Mouse (Mus musculus): Measurements from ENCODE around the gene Adgrl3. TPM values are rescaled to one million over a fixed set of nuclear protein-coding genes. Genes with fewer than 3 reads are reported as not detected.

Gene Adgrl3
- polyA plus RNA-seq, 1 experiment from 2014 or later = 20.4 TPM

DNA sequence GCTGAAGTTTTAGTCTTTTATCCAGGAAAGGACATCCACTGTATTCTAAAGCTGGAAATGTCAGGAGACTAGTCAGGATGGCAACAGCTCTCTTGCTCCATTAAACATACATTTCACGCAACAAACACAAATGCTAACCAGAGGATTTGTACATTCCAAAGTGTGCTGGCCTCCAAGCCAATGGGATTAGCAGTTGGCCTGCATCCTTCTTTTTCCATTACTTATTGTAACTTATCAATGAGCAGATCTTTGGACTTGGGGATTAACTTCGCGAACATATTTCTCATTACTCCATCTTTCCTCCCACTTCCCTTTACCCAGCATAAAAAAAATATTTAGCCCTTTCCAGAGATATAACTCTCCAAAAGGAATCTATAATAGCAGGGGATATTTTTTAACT lies 732.5 kb downstream of the Adgrl3 start:
- Histone ChIP-seq H3K9me3 (replicated peaks) (no peaks in the 10 kb centered on the region), H3K27ac (no peak overlapping the region), H3K4me1 (no peaks in the 10 kb centered on the region), H3K4me2 (no peak overlapping the region), H3K9ac (no peak overlapping the region), H3K27me3 (no peaks in the 10 kb centered on the region), H3K36me3 (no peaks in the 10 kb centered on the region), H3K4me3 (replicated peaks) (no peak overlapping the region)
- no peak for ATAC-seq (replicated peaks; ENCODE audit: low FRiP score)
- 88% methylated on average over 3 of the region's 3 CpGs for WGBS

DNA sequence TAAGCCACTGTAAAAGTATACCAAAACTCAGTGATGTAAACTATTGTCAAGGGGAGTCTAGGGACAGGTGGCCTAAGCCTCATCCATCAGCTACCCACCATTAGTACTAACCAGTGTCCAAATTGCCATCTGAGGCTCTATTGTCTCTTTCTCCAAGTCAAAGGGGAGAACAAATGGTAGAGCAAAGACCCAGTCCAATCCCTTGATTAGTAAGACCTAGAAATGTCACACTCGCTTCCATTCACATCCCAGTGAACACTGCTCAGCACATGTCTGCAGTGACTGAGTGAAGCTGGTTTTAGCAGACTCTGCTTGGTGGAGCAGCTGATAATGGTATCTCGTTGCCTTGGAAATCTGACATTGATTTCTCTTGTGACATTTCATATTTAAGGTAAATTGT lies 735.8 kb downstream of the Adgrl3 start:
- Histone ChIP-seq H3K9me3 (replicated peaks) (no peaks in the 10 kb centered on the region), H3K36me3 (no peaks in the 10 kb centered on the region), H3K4me2 (no peak overlapping the region), H3K27ac (no peak overlapping the region), H3K27me3 (no peaks in the 10 kb centered on the region), H3K4me1 (no peaks in the 10 kb centered on the region), H3K9ac (no peak overlapping the region), H3K4me3 (replicated peaks) (no peak overlapping the region)
- ATAC-seq (replicated peaks; ENCODE audit: low FRiP score) = no peak
- WGBS = 78% methylated on average over 2 of the region's 2 CpGs

DNA sequence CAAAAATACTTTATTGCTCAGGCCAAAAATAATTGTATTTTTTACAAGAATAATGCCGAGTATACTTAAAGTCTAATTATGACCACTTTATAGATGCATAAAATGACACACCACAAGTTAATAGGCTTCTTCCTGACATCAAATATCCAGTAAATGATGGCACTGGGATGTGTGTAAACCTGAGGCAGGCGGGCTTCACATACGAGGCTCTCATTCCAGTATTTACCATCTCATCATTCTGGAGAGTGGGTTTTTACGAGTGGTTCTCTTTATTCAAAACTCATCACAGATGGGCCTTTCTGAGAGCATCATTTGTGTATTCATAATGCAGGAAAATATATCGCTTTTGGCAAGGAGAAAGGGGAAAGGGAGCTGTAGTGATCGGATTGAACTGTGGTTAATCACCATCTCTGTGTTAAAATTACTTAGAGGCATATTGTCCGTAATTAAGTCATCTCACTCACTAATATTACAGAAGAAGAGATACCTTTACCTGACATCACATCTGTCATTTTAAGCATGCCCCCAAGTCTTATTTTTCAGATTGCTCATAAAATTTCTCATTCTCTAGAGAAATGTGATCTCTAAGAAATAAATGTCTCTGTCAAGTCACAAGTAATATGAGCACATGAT lies 737.3 kb downstream of the Adgrl3 start:
- no peak overlapping the region for H3K4me3 ChIP-seq (replicated peaks)
- no peak overlapping the region for H3K27ac ChIP-seq
- no peaks in the 10 kb centered on the region for H3K4me1 ChIP-seq
- no peaks in the 10 kb centered on the region for H3K9me3 ChIP-seq (replicated peaks)
- H3K27me3 ChIP-seq = no peaks in the 10 kb centered on the region
- no peak overlapping the region for H3K9ac ChIP-seq
- WGBS = 76% methylated on average over 7 of the region's 7 CpGs
- no peak overlapping the region for H3K4me2 ChIP-seq
- H3K36me3 ChIP-seq = no peaks in the 10 kb centered on the region
- ATAC-seq (replicated peaks; ENCODE audit: low FRiP score) = no peak

DNA sequence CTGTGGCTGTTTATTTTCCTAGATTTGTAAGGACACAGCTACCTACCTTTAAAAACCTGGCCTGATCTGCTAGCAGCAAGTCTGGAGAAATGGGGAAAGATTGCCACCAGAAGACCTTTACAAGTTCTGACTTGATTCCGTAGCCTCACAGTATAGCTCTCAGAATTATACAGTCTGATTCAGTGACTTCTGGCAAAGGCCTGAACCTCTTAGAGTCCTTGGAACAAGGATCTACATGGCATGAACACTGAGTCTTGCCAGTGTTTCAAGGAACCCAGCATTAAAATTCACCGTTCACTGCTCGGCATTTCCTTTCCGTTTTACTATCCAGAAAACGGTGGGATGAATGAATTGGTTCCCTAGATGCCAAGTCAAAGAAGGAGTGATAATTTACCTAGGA lies 756.3 kb downstream of the Adgrl3 start:
- H3K9me3 ChIP-seq (replicated peaks) = no peaks in the 10 kb centered on the region
- 84% methylated on average over 5 of the region's 5 CpGs for WGBS
- no peak overlapping the region for H3K4me2 ChIP-seq
- no peak for ATAC-seq (replicated peaks; ENCODE audit: low FRiP score)
- no peaks in the 10 kb centered on the region for H3K27me3 ChIP-seq
- no peak overlapping the region for H3K9ac ChIP-seq
- H3K4me1 ChIP-seq = no peaks in the 10 kb centered on the region
- H3K27ac ChIP-seq = no peak overlapping the region
- no peaks in the 10 kb centered on the region for H3K36me3 ChIP-seq
- H3K4me3 ChIP-seq (replicated peaks) = no peak overlapping the region

DNA sequence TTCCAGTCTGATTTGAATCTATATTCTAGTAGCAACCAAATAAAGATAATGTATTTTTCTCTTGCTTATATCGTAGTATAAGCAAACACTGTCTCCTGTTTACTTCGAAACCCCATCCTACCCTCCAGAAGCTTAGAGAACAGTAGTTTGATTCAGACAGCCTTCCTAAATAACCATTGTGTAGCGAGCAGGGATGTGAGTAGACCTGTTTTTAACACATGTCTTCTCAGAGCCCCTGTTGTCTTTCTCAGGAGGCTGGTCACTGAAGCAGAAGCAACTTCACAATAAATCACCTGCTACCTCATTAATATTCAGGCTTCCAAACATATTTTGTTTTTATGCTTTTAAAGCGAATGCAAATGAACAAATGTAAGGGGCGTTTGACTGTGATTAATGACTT lies 756.8 kb downstream of the Adgrl3 start:
- no peak for ATAC-seq (replicated peaks; ENCODE audit: low FRiP score)
- no peaks in the 10 kb centered on the region for H3K4me1 ChIP-seq
- no peak overlapping the region for H3K4me2 ChIP-seq
- no peaks in the 10 kb centered on the region for H3K27me3 ChIP-seq
- H3K4me3 ChIP-seq (replicated peaks) = no peak overlapping the region
- no peaks in the 10 kb centered on the region for H3K9me3 ChIP-seq (replicated peaks)
- 69% methylated on average over 5 of the region's 5 CpGs for WGBS
- H3K9ac ChIP-seq = no peak overlapping the region
- no peaks in the 10 kb centered on the region for H3K36me3 ChIP-seq
- H3K27ac ChIP-seq = no peak overlapping the region

DNA sequence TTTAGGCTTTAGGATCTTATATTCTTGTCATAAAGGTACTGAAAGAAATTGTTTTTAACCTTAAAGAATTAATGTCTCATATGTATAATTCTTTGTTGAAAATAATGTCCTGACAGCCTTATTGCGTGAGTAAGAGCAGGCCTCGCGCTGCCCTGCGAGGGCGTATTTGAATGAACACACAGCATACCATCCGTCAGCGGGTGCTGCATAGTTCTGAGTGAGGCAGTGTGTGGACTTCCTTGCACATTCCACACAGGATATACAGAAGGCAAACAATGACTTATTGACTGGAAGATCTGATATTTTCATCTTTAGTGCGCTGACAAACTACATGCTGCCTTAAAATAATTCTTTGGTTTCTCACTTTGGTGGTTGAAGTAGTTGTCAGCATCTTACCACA lies 764.8 kb downstream of the Adgrl3 start:
- H3K4me1 ChIP-seq = no peaks in the 10 kb centered on the region
- no peak overlapping the region for H3K27ac ChIP-seq
- H3K4me2 ChIP-seq = no peak overlapping the region
- H3K36me3 ChIP-seq = no peaks in the 10 kb centered on the region
- ATAC-seq (replicated peaks; ENCODE audit: low FRiP score) = no peak
- no peak overlapping the region for H3K4me3 ChIP-seq (replicated peaks)
- no peaks in the 10 kb centered on the region for H3K9me3 ChIP-seq (replicated peaks)
- no peaks in the 10 kb centered on the region for H3K27me3 ChIP-seq
- no peak overlapping the region for H3K9ac ChIP-seq
- WGBS = 76% methylated on average over 8 of the region's 8 CpGs

DNA sequence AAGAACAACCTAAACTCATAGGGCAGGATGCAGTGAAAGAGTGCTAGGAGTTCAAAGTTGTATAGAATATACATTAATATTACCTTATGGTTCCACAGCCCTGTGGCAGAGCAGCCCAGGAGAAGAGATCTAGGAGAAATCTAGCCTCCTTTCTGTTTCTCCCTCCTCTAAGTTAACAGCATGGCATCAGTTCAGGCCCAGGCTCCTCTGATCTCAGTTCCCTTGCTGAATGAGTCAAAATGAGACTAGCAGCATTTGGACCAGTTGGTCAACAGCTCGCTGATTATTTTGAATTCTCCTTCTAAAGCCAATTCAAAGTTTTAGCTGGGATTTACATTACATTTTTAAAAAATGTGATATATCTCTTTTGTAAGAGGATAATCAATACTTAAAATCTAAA lies 770.8 kb downstream of the Adgrl3 start:
- 81% methylated on average over 1 of the region's 1 CpGs for WGBS
- Histone ChIP-seq H3K27ac (no peak overlapping the region), H3K4me1 (no peaks in the 10 kb centered on the region), H3K4me3 (replicated peaks) (no peak overlapping the region), H3K9me3 (replicated peaks) (no peaks in the 10 kb centered on the region; the same call in 1 of the 2 replicates), H3K36me3 (peaks cover 6% of the 10 kb centered on the region), H3K27me3 (no peaks in the 10 kb centered on the region), H3K9ac (no peak overlapping the region), H3K4me2 (no peak overlapping the region)
- no peak for ATAC-seq (replicated peaks; ENCODE audit: low FRiP score)

DNA sequence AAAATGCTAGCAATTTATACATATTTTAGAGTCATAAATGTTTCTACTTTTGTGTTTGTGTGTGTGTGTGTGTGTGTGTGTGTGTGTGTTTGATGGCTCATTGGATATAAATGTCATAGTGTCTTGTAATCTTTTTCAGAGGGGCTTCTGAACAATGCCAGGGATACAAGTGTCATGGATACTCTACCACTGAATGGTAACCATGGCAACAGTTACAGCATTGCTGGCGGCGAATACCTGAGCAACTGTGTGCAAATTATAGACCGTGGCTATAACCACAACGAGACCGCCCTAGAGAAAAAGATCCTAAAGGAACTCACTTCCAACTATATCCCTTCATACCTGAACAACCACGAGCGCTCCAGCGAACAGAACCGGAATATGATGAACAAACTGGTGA lies 774.2 kb downstream of the Adgrl3 start:
- H3K9me3 ChIP-seq (replicated peaks) = no peaks in the 10 kb centered on the region; the same call in 1 of the 2 replicates
- no peaks in the 10 kb centered on the region for H3K27me3 ChIP-seq
- WGBS = 90% methylated on average over 9 of the region's 9 CpGs
- no peak overlapping the region for H3K9ac ChIP-seq
- no peak overlapping the region for H3K4me3 ChIP-seq (replicated peaks)
- H3K4me2 ChIP-seq = no peak overlapping the region
- no peaks in the 10 kb centered on the region for H3K4me1 ChIP-seq
- no peak for ATAC-seq (replicated peaks; ENCODE audit: low FRiP score)
- no peak overlapping the region for H3K27ac ChIP-seq
- H3K36me3 ChIP-seq = peaks cover 6% of the 10 kb centered on the region

DNA sequence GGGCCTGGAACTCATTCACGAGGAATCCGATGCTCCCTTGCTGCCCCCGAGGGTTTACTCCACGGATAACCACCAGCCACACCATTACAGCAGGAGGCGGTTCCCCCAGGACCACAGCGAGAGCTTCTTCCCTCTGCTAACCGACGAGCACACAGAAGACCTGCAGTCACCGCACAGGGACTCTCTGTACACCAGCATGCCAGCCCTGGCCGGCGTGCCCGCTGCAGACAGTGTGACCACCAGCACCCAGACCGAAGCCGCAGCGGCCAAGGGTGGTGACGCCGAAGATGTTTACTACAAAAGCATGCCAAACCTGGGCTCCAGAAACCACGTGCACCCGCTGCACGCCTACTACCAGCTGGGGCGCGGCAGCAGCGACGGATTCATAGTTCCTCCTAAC lies 774.7 kb downstream of the Adgrl3 start:
- ATAC-seq (replicated peaks; ENCODE audit: low FRiP score) = no peak
- Histone ChIP-seq H3K36me3 (peaks cover 6% of the 10 kb centered on the region), H3K9ac (no peak overlapping the region), H3K4me3 (replicated peaks) (no peak overlapping the region), H3K27me3 (no peaks in the 10 kb centered on the region), H3K27ac (no peak overlapping the region), H3K4me1 (no peaks in the 10 kb centered on the region), H3K4me2 (no peak overlapping the region), H3K9me3 (replicated peaks) (no peaks in the 10 kb centered on the region; the same call in 1 of the 2 replicates)
- 89% methylated on average over 24 of the region's 24 CpGs for WGBS

DNA sequence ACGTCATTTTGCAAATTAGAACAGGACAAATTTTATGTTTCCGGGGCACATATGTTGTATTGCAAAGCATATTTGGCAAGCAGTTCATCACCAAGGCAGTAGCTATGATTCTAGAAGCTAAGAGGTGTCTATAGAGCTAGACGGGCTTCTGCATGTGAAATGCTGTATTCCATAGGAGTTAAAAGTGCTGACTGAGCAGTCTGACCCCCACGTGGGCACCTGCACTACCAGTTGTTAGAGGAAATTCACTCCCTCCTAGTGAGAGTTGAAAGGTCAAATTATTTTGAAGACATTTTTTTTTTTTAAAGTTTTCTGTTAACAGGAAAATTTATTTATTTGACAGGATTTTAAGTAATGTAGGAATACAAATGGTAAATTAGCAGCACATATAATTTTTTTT lies 776.2 kb downstream of the Adgrl3 start:
- Histone ChIP-seq H3K4me1 (no peaks in the 10 kb centered on the region), H3K27me3 (no peaks in the 10 kb centered on the region), H3K9ac (no peak overlapping the region), H3K36me3 (peaks cover 6% of the 10 kb centered on the region), H3K4me3 (replicated peaks) (no peak overlapping the region), H3K9me3 (replicated peaks) (no peaks in the 10 kb centered on the region; the same call in 1 of the 2 replicates), H3K27ac (no peak overlapping the region), H3K4me2 (no peak overlapping the region)
- no peak for ATAC-seq (replicated peaks; ENCODE audit: low FRiP score)
- WGBS = 78% methylated on average over 4 of the region's 4 CpGs

DNA sequence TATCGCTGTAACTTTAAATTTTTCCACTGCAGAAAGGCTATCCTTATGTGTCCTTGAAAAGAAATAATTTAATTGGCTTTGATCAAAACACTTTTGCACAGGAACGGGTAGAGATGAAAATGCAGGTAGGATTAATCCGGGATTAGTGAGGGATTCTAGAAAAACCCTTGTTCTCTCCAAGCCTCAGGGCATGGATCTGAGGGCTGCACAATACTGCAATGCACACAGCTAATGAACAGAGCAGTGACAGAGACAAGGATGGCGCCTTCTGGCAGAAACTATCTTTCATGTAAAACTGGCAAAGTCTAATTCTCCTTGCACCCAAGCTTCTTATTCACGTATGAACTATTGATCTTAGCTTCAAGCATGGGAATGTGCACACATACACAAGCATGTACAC lies 791.0 kb downstream of the Adgrl3 start:
- H3K36me3 ChIP-seq = no peaks in the 10 kb centered on the region

DNA sequence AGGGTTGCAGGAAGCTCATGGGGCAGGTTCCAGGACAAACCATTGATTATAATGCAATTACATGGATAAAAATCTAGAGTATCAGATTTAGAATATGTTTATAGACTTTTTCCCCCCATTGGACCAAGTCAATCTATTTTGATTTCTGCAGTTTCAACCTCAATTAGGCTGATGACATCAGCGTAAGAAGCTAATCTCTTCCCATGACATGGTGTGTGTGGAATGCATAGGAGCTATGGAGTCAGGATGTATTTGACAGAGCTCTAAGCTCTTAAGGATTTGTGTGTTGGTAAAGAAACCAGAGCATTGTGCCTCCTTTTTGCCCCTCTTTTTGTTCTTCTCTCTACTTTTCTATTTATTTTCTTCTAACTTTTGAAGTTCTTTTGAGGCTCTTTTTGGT lies 812.1 kb downstream of the Adgrl3 start:
- WGBS = 93% methylated on average over 1 of the region's 1 CpGs
- Histone ChIP-seq H3K4me1 (no peaks in the 10 kb centered on the region), H3K36me3 (no peaks in the 10 kb centered on the region), H3K9ac (no peak overlapping the region), H3K27me3 (no peaks in the 10 kb centered on the region), H3K4me3 (replicated peaks) (no peak overlapping the region), H3K27ac (no peak overlapping the region), H3K4me2 (no peak overlapping the region), H3K9me3 (replicated peaks) (no peaks in the 10 kb centered on the region)
- no peak for ATAC-seq (replicated peaks; ENCODE audit: low FRiP score)

More for the DNA sequence above, 791.0 kb downstream of the Adgrl3 start:
- no peak for ATAC-seq (replicated peaks; ENCODE audit: low FRiP score)
- H3K9ac ChIP-seq = no peak overlapping the region
- no peak overlapping the region for H3K27ac ChIP-seq
- no peak overlapping the region for H3K4me2 ChIP-seq
- H3K4me1 ChIP-seq = no peaks in the 10 kb centered on the region
- no peaks in the 10 kb centered on the region for H3K27me3 ChIP-seq
- H3K4me3 ChIP-seq (replicated peaks) = no peak overlapping the region
- no peaks in the 10 kb centered on the region for H3K9me3 ChIP-seq (replicated peaks)
- WGBS = 93% methylated on average over 5 of the region's 5 CpGs

DNA sequence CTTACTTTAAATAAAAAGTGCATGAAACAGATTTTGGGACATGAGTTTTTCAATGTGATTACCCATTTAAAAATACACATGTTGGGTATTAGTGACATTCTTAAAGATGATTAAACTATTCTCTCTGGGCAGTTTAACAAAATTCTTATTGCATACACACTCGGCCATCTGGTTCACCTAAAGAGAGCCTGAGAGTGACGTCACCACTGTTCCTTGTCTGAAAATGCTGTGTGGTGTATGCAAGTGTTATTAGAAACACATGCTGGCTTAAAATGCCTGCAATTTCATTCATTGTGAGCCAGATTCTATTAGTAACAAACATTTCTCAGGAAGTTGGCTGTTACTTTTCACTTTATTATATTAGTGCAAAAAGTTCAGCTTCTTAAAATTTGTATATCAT lies 812.7 kb downstream of the Adgrl3 start:
- WGBS = 87% methylated on average over 2 of the region's 2 CpGs
- H3K9ac ChIP-seq = no peak overlapping the region
- H3K4me1 ChIP-seq = no peaks in the 10 kb centered on the region
- H3K36me3 ChIP-seq = no peaks in the 10 kb centered on the region
- H3K27me3 ChIP-seq = no peaks in the 10 kb centered on the region
- no peak overlapping the region for H3K27ac ChIP-seq
- ATAC-seq (replicated peaks; ENCODE audit: low FRiP score) = no peak
- no peak overlapping the region for H3K4me2 ChIP-seq
- no peak overlapping the region for H3K4me3 ChIP-seq (replicated peaks)
- H3K9me3 ChIP-seq (replicated peaks) = no peaks in the 10 kb centered on the region

All from kidney, embryonic 15.5 days (tissue).